Mouse (Mus musculus): ENCODE data around the gene Crebrf.

Gene Crebrf

GRCm38 (mm10) chr17:26826131-26826530 lies 110.7 kb downstream of the Crebrf start:
- no peak for DNase-seq (ENCODE audit: low spot score)

All from ovary, postnatal 10 days (tissue).